Mouse (Mus musculus) heart, postnatal 0 days (tissue): ENCODE results near the gene Wasf3. TPM values are rescaled to one million over a fixed set of nuclear protein-coding genes. Genes with fewer than 3 reads are reported as not detected.

Experiments used
- ATAC-seq: fragments of 200-750 bp; cut with Nextera tagmentation; 2 replicates; pipeline ENCODE4 v1.8.0; 2017; ENCODE audit warnings: low read depth, moderate number of reproducible peaks, moderate library complexity; ENCODE audit not compliant: insufficient read depth
- DNase-seq: peaks from one replicate; pipeline ENCODE4 v3.0.0-alpha.2; 2016; ENCODE audit warnings: low spot score
- H3K27ac ChIP-seq: fragments of 300-500 bp; sonication (generic); 2 replicates; pipeline ENCODE4 v1.5.1; 2014; ENCODE audit warnings: low read depth, mild to moderate bottlenecking
- H3K27me3 ChIP-seq: fragments of 300-500 bp; sonication (generic); 2 replicates; pipeline ENCODE4 v1.6.1; 2014; ENCODE audit warnings: low read length, mixed read lengths; ENCODE audit not compliant: control insufficient read depth, insufficient read depth
- H3K36me3 ChIP-seq: fragments of 300-500 bp; sonication (generic); replicated peaks from 2 replicates; pipeline ENCODE4 v1.6.1; 2014; ENCODE audit warnings: low read length, mixed read lengths; ENCODE audit not compliant: control insufficient read depth, insufficient read depth
- H3K4me1 ChIP-seq: fragments of 300-500 bp; sonication (generic); 2 replicates; pipeline ENCODE4 v1.6.1; 2014; ENCODE audit warnings: antibody characterized with exemption; ENCODE audit not compliant: control insufficient read depth, insufficient read depth
- H3K4me2 ChIP-seq: fragments of 300-500 bp; sonication (generic); 2 replicates; pipeline ENCODE4 v1.6.1; 2014; ENCODE audit warnings: low read depth, mild to moderate bottlenecking, low read length, moderate library complexity
- H3K4me3 ChIP-seq: fragments of 300-500 bp; sonication (generic); 2 replicates; pipeline ENCODE4 v1.5.1; 2014; ENCODE audit warnings: low read depth, low read length
- H3K9ac ChIP-seq: fragments of 300-500 bp; sonication (generic); replicated peaks from 2 replicates; pipeline ENCODE4 v1.6.1; 2014; ENCODE audit warnings: low read depth, low read length, mixed read lengths
- H3K9me3 ChIP-seq: fragments of 300-500 bp; sonication (generic); replicated peaks from 2 replicates; pipeline ENCODE4 v1.6.1; 2016; ENCODE audit warnings: low read length; ENCODE audit not compliant: control insufficient read depth
- CTCF ChIP-seq: IDR thresholded peaks from 2 replicates; pipeline ENCODE4 v1.5.1; 2016; ENCODE audit warnings: antibody characterized with exemption, control low read depth, low read depth
- EP300 ChIP-seq: IDR thresholded peaks from 2 replicates; pipeline ENCODE4 v1.6.1; 2016; ENCODE audit warnings: antibody characterized with exemption, low read depth
- WGBS: fragments of 180-500 bp; shearing (Covaris S2); extraction: QIAGEN DNeasy Blood & Tissue Kit; methylation state at CpG from one replicate; pipeline ENCODE4 v1.1.7; 2014; 5-methylcytosine and 5-hydroxymethylcytosine counted together
- polyA plus RNA-seq: library from polyadenylated mRNA; unstranded; fragments of >200 nt; fragmentation: Nextera tagmentation; extraction: Ambion mirVana; gene quantifications from 2 replicates; pipeline ENCODE4 v1.2.1, GENCODE M21; 2015
- total RNA-seq: library from RNA; depleted of rRNA; stranded (reverse); fragments of >200 nt; gene quantifications from 2 replicates; pipeline ENCODE4 v1.2.3, GENCODE M21; 2014; ENCODE audit warnings: low replicate concordance

Gene Wasf3
- total and polyA plus RNA-seq, 2 experiments from 2014 or later: 0.08 TPM; not detected in 1

DNA sequence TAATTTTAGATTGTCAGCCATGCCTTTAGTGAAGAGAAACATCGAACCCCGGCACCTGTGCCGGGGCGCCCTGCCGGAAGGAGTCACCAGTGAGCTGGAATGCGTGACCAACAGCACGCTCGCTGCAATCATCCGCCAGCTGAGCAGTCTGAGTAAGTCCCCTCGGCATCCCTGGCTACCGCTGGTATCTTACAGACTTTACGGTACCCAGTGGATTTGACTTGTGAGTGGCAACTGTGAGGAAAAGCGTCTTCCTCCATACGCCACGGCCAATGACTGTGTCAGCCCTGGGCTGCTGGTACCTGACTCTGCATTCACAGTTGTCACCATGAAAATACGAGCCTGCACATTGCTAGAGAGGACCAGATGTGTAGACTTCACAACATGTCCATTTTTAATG is 50.5 kb downstream of the Wasf3 start:
- WGBS: 88% methylated on average over 16 of the region's 16 CpGs
- peaks cover 13% of the 10 kb centered on the region; the same call in 1 of the 2 replicates for H3K27me3 ChIP-seq
- no peak overlapping the region for H3K27ac ChIP-seq
- DNase-seq (no peak), ATAC-seq (no peak)
- H3K4me2 ChIP-seq: no peak overlapping the region
- no peaks in the 10 kb centered on the region for H3K4me1 ChIP-seq
- no peak overlapping the region for H3K4me3 ChIP-seq
- TF ChIP-seq CTCF (no peak), EP300 (no peak)
- H3K9ac ChIP-seq: no peak overlapping the region
- H3K9me3 ChIP-seq: peaks cover 2% of the 10 kb centered on the region; the same call in 1 of the 2 replicates
- H3K36me3 ChIP-seq: no peaks in the 10 kb centered on the region

GRCm38 (mm10) chr5:146436796-146437195 is 52.0 kb downstream of the Wasf3 start:
- WGBS: 86% methylated on average over 11 of the region's 11 CpGs
- no peak for DNase-seq

GRCm38 (mm10) chr5:146439152-146439781 is 54.5 kb downstream of the Wasf3 start:
- no peaks in the 10 kb centered on the region for H3K27me3 ChIP-seq
- no peaks in the 10 kb centered on the region for H3K36me3 ChIP-seq
- H3K9me3 ChIP-seq: peaks cover 4% of the 10 kb centered on the region; the same call in 1 of the 2 replicates
- ATAC-seq (no peak), DNase-seq (no peak)
- H3K4me3 ChIP-seq: no peak overlapping the region
- no peak overlapping the region for H3K4me2 ChIP-seq
- no peak overlapping the region for H3K27ac ChIP-seq
- TF ChIP-seq CTCF (no peak), EP300 (no peak)
- 81% methylated on average over 7 of the region's 7 CpGs for WGBS
- no peaks in the 10 kb centered on the region for H3K4me1 ChIP-seq
- no peak overlapping the region for H3K9ac ChIP-seq

More at GRCm38 (mm10) chr5:146436796-146437195, 52.0 kb downstream of the Wasf3 start:
- peaks cover 4% of the 10 kb centered on the region; the same call in 1 of the 2 replicates for H3K9me3 ChIP-seq
- no peak for ATAC-seq
- H3K4me1 ChIP-seq: no peaks in the 10 kb centered on the region
- H3K27me3 ChIP-seq: peaks cover 7% of the 10 kb centered on the region; the same call in 1 of the 2 replicates
- no peak overlapping the region for H3K27ac ChIP-seq
- H3K4me2 ChIP-seq: no peak overlapping the region
- TF ChIP-seq CTCF (no peak), EP300 (no peak)
- H3K4me3 ChIP-seq: no peak overlapping the region
- no peaks in the 10 kb centered on the region for H3K36me3 ChIP-seq
- H3K9ac ChIP-seq: no peak overlapping the region

GRCm38 (mm10) chr5:146440273-146440672 is 55.5 kb downstream of the Wasf3 start:
- no peak overlapping the region for H3K4me2 ChIP-seq
- H3K9me3 ChIP-seq: peaks cover 4% of the 10 kb centered on the region; the same call in 1 of the 2 replicates
- TF ChIP-seq CTCF (no peak), EP300 (no peak)
- no peak overlapping the region for H3K27ac ChIP-seq
- no peaks in the 10 kb centered on the region for H3K27me3 ChIP-seq
- DNase-seq: no peak
- H3K36me3 ChIP-seq: no peaks in the 10 kb centered on the region
- H3K9ac ChIP-seq: no peak overlapping the region
- 82% methylated on average over 5 of the region's 5 CpGs for WGBS
- H3K4me1 ChIP-seq: no peaks in the 10 kb centered on the region
- H3K4me3 ChIP-seq: no peak overlapping the region
- ATAC-seq: no peak

GRCm38 (mm10) chr5:146442767-146443166 is 58.0 kb downstream of the Wasf3 start:
- DNase-seq: no peak
- no peak overlapping the region for H3K9ac ChIP-seq

GRCm38 (mm10) chr5:146446633-146447032 is 61.8 kb downstream of the Wasf3 start:
- WGBS: 48% methylated on average over 2 of the region's 2 CpGs
- DNase-seq: no peak

More at GRCm38 (mm10) chr5:146442767-146443166, 58.0 kb downstream of the Wasf3 start:
- no peaks in the 10 kb centered on the region for H3K27me3 ChIP-seq
- H3K4me2 ChIP-seq: no peak overlapping the region
- TF ChIP-seq CTCF (no peak), EP300 (no peak)
- peaks cover 4% of the 10 kb centered on the region; the same call in 1 of the 2 replicates for H3K9me3 ChIP-seq
- no peak overlapping the region for H3K4me3 ChIP-seq
- WGBS: 42% methylated on average over 2 of the region's 2 CpGs
- no peaks in the 10 kb centered on the region for H3K36me3 ChIP-seq
- H3K4me1 ChIP-seq: no peaks in the 10 kb centered on the region
- ATAC-seq: peak; percentile 11; the same call in 1 of the 2 replicates
- no peak overlapping the region for H3K27ac ChIP-seq

More at GRCm38 (mm10) chr5:146446633-146447032, 61.8 kb downstream of the Wasf3 start:
- no peak for ATAC-seq
- Histone ChIP-seq H3K4me3 (no peak overlapping the region), H3K27me3 (no peaks in the 10 kb centered on the region), H3K27ac (no peak overlapping the region), H3K9ac (no peak overlapping the region), H3K4me2 (no peak overlapping the region), H3K36me3 (no peaks in the 10 kb centered on the region), H3K9me3 (no peaks in the 10 kb centered on the region), H3K4me1 (no peaks in the 10 kb centered on the region)
- TF ChIP-seq CTCF: no peak
- no peak for TF ChIP-seq EP300
